ENCODE assay signal across 7 mouse cellular contexts in the genomic region with DNA sequence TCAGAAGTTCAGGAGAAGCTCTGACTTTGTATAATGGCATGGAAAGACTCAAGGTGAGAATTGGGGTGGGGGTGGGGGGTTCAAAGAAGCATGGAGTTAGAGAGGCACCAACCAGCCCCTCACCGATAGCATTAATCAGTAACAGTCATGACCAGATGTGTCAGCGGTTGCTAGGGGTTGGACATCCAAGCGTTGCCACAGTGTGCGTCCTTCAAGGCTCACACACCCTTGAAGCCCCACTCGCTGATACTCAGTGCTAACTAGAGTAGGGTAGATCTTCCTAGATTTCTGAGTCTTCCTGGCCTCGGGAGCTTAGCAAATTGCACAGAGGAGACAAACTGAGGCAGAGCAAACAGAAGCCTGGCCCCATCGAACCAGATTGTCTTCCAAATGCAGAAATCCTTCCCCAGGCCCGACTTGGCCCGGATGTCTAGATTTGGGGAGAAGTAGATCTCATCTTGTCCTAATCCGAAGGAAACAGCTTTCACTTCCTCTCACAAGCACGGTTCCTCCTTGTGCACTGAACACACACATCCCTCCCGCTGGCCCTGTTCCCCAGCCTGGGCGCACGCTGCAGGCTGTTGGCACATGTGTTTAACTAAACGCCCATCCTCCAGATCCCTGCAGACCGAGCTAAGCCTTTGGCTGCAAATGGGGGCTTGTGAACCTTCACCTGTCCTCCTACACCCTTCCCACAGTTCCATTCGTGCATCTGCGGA.
DNase-seq lines count a peak whose midpoint lies in the region.

No protein-coding gene starts in this region.

- peak; percentile 46 to 56 for DNase-seq in left cerebral cortex, postnatal 10 days (ENCODE audit: extremely low spot score in 1 of 2, low spot score in 2 of 2)
- DNase-seq in left cerebral cortex, adult 18-20 months (ENCODE audit: low spot score in 2 of 2), result no peak
- DNase-seq in c-Kit-positive CD71-negative TER-119-negative erythroid progenitor cells, embryonic 14.5 days (ENCODE audit: low read depth), result peak; percentile 39
- peak; percentile 17 for DNase-seq in heart, postnatal 4 days
- peak; percentile 53 to 63 for DNase-seq in monocyte, adult 2 months (ENCODE audit: low read depth in 1 of 2, low spot score in 2 of 2)
- no peak for DNase-seq in cerebellum, postnatal 36 days
- DNase-seq in ovary, postnatal 14 days (ENCODE audit: low spot score), result no peak

- intact Hi-C loops in left cerebral cortex, postnatal 10 days (cut with DNase I), result no loop called here

Comparison
In these comparisons a context has a peak if more than half of its experiments do, and no peak if none do; other contexts are left out.
1. DNase-seq: peak in left cerebral cortex, postnatal 10 days (2 of 2), c-Kit-positive CD71-negative TER-119-negative erythroid progenitor cells, embryonic 14.5 days (single experiment), heart, postnatal 4 days (single experiment) and monocyte, adult 2 months (2 of 2); none in left cerebral cortex, adult 18-20 months (0 of 2), cerebellum, postnatal 36 days (0 of 2) and ovary, postnatal 14 days (single experiment).